Mouse (Mus musculus): ENCODE results near the gene Dync1i1.

Gene Dync1i1

DNA sequence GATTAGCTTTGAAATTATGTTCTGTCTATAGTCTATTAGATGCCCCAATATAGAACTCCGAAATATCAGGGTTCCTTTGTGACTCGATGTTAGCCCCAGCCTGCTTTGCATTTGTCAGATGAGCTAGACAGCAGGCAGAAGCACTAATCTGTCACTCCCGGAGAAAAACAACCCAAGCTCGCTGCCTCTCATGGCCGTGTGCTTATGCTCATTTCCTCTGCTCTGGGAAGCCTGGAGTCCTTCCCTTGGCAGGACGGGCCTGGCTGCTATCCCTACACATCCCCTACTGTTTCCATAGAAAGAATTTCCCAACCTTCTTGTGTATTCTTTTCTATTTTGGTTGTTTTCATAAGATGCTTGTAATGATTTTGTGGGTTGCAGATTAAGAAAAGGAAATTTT is 130.1 kb downstream of the Dync1i1 start:
- no peak for DNase-seq (ENCODE audit: low spot score in 2 of 2)

DNA sequence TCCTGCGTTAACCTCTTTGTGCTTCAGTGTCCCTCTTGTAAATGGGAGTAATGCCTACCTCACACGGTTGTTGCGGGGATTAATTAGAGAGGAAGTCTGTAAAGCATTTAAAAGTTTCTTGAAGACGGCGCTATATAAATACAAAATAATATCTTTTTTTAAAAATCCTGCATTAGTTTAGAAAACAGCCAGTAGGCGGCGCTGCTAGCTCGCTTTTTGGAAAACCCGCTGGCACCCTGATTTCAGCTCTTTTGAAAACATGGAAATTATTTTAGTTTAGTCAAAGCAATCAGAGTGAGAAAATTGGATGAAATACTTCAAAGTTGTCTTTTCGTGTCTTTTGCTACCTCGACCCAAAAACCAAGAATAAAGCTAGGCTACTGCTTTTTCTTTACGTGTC is 132.9 kb downstream of the Dync1i1 start:
- peak in 1 of 2 experiments; percentile 3 for DNase-seq (ENCODE audit: low spot score in 2 of 2)

DNA sequence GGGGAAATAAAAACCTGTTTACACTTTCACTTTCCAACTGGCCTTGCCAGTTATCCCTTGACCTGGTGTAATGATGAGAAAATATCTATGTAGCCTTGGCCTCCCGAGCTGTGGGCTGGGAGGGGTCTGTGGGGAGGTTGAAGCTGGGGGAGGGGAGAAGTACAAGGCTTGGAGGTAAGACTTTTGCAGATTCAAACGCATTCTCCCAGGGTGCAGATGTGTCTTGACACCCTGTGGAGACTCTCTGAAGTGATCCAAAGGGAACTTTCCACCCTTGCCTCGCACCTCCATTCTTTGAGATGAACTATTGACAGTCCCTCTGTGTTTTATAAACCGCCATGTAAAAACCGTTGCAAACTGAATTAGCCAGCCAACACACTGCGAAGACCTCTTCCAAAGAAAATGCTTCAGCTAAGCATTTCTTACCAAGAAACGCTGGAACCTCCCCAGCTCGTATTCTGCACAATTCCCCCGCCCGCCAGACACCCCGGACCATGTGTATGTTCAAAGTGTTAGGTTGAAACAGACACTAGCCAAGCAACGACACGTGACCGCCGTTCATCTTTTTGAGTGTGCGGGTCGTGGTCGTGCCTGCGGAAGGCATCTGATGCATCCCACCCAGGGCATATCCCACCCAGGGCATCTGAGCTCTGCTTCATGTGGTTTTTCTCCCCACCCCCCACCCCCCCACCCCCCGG is 133.6 kb downstream of the Dync1i1 start:
- DNase-seq (ENCODE audit: low spot score in 2 of 2), result no peak

DNA sequence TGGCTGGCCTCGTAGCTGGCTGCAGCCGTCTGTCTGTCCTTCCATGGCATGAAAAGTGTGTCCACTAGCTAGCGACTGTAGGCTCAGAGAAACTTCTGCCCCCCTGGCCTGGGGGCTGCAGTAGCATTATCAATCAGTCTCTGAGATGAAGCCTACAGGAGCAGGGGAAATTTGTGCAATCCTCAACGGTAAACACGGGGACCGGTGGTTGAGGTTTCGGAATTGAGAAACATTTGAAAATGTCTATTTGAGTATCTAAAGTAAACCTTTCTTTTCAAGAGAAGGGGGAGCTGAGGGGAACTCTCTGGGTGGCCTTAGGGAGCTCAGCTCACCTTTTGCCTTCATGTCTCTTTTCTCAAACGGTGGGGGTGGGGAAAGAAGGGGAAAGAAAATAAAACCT is 134.2 kb downstream of the Dync1i1 start:
- DNase-seq (ENCODE audit: low spot score in 2 of 2), result no peak

DNA sequence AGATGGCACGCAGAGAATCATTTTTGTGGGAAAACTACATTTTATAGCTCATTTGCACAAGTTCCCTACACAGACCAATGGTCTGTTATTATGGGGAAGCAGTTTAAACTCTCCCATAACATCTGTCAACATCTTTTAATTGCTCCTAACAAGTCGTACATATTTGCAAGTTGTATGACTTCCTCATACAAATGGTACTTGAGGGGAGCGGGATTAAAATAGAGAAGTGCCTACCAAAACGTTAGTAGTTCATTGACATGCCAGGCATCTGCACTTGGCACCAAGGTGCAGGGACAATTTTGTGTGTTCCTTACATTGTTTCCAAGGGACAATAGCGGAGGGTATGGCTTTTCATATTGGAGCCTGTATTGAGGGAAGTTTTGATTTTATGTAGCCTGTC is 140.7 kb downstream of the Dync1i1 start:
- DNase-seq (ENCODE audit: low spot score in 2 of 2), result no peak

DNA sequence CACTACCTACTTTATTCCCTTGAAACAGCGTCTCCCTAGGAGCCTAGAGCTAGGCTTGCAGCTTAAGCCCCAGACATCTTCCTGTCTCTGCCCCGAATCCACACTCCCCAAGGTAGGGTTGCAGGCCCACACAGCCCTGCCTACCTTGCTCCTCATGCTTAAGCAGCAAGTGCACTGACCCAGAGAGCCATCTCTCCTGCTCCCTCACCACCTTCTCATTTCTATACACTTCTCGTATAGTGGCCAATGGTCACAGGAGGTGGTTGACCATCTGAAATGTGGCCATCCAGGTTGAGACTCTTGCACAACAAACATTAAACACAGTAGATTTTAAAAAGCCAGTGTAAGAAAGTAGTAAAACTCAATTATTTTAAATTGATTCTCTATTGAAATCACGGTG is 141.8 kb downstream of the Dync1i1 start:
- no peak for DNase-seq (ENCODE audit: low spot score in 2 of 2)

DNA sequence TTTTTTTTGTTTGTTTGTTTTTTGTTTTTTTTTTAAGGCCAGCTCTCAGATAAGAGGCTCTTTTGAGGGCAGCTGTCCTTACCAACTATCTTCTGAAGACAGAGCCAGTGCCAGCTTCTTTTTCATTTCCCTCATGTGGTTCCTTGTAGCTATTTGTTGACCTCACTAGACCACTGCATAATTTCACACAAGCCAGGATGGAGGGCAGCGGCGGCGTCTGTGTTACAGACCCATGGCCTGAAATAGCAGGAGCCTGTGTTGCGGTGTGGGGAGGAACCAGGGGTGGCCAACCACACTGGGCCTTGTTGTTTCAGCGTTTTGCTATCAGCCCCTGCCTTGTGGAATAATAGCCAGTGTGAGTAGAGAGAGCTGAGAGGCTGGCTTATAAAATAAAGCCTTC is 145.6 kb downstream of the Dync1i1 start:
- no peak for DNase-seq (ENCODE audit: low spot score in 2 of 2)

DNA sequence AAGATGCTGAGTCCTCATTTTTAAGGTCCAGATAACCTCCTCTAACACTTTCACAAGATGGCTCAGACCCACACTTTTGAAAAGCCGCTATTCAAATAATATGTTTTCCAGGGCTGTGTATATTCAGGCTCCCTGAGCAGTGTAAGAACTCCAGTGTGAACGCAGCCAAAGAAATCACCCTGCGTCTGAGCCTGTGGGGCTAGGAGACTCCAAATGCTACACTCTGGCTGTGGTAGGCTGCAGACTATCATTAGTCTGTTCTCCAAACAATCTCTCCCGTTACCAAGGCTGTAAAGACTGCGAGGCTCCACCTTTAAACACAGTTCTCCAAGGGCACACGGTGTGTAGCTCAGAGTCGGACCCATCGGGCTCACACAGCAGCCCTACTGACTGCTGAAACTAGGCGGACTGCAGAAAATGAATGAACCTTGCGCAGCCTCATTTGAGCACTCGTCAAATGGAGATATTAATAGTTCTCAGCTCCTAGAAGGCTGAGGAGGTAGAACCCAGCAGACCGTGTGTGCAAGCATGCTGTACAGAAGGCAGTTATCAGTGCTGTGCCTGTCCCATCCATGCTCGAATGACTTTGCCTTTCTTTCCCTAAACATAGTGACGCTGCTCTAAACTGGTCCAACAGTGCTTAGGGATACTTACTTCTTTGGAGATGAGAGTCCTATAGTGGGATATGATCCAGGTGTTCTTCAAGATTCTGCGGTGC is 146.3 kb downstream of the Dync1i1 start:
- no peak for DNase-seq (ENCODE audit: low spot score in 2 of 2)

DNA sequence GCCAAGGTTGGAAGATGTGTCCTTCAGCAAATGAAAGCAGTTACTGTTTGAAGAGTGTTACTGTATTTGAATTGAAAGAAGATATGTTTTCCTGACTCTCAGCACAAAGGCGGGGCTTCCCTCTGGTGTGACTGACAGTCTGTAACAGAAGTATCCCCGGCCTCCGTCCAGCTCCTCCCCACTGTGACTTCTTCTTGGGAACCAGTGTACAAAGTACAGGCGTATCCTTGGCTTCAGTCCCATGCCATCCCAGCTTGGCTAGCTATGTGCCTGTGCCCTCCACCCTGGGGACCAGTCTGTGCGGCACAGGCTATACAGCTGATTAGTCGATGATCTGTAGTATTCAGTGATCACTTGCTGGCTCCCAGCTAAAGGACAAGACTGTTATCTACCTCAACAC is 163.9 kb downstream of the Dync1i1 start:
- no peak for DNase-seq (ENCODE audit: low spot score in 2 of 2)

DNA sequence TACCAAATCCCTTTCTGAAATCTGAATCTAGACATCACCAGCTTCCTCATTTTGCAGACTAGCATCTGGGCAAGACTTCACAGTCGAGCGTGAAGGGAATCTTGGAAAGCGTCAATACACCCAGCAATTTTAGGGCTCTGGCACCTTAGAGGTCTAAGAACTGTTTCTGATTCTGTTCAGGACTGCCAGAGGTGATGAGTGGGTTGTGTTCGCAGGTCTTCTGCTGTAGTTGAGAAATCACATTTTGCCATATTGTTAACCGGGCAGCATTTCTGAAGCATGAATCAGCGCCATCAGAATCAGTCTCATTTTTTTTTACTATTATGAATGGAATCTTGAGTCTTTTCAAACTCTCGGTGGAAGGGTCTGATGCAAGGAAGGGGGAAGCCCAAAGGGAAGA is 185.9 kb downstream of the Dync1i1 start:
- DNase-seq (ENCODE audit: low spot score in 2 of 2), result no peak

DNA sequence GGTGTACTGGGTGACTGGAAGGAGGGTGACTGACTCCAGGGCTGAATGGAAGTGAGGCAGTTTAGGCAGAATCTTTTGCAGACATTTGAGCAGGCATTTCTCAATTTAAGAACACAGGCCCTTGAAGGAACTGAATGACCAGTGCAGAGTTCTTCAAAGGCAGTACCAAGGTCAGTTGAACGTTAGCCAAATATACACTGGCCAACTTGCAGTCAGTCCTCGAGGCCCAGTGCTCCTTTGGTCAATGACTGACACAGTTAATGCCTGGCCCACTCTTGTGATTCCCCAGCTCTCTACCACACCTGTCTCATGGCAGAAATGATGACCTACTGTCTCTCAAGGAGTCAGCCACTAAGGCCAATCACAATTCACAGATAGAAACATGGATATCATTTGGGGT is 189.6 kb downstream of the Dync1i1 start:
- no peak for DNase-seq (ENCODE audit: low spot score in 2 of 2)

DNA sequence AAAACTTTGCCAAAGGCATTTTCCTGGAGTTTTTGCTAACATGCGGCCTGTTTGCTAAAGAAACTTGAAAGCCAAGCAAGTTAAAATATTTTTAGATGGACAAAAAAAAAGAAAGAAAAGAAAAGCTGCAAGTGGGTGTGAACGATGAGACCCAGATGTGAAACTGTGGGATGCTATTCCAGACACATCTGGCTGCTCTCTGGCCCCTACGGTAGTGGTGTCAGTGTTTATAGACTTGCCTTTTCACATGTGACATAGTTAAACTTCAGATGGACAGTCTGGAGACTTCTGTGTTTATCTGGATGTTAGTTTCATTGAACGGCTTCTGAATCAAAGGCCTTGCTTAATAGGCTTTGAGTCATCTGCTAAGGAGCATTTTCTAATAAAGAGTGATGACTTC is 195.2 kb downstream of the Dync1i1 start:
- no peak for DNase-seq (ENCODE audit: low spot score in 2 of 2)

DNA sequence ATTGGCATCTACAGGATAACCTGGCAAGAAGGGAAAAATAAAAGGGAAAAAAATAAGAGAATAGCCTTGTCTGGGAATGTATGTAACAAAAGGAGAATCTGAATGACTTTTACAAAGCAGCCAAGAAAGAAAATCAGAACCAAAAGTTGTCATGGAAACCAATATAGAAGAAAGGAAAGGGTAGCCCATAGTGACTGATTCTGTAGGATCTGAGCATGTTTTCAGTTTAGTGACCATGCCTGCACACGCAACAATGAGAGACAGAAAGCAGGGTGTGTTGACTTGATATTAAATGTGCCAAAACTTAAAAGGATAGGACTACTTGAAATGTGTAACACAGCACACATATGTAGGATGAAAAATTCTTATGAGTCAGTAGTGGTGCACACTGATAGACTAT is 197.2 kb downstream of the Dync1i1 start:
- DNase-seq (ENCODE audit: low spot score in 2 of 2), result no peak

DNA sequence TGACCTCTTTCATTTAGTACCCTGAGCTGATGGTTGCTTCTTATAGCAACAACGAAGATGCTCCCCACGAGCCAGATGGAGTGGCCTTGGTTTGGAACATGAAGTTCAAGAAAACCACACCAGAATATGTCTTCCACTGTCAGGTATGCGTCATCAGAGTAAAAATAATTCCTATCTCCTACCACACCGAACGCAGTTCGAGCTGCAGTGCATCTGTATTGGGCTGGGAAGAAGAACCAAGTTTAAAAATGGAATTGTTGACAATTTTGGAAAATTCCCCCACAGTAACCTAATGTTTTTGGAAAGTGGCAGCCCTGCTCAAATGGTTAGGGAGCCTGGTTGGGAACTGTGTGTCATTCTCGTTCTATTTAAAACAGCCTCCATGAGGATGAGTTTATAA is 197.7 kb downstream of the Dync1i1 start:
- no peak for DNase-seq (ENCODE audit: low spot score in 2 of 2)

DNA sequence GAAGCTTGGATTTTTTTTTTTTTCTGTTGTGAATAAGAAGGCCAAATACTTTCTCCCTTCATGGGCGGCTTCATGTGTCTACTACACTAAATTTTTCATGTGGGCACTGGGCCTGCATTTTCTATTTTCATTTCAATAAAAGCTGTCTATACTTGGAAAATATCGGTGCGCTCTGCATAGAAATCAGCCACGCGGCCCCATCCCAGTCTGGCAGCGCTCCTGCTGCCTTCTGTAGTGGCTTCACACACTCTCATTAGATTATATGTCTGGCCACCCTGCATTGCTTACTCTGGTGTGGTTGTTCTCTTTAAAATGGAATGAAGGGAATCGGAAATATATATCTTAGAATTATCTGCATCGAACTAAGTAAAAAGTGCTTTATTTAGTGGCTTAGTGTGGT is 204.7 kb downstream of the Dync1i1 start:
- no peak for DNase-seq (ENCODE audit: low spot score in 2 of 2)

DNA sequence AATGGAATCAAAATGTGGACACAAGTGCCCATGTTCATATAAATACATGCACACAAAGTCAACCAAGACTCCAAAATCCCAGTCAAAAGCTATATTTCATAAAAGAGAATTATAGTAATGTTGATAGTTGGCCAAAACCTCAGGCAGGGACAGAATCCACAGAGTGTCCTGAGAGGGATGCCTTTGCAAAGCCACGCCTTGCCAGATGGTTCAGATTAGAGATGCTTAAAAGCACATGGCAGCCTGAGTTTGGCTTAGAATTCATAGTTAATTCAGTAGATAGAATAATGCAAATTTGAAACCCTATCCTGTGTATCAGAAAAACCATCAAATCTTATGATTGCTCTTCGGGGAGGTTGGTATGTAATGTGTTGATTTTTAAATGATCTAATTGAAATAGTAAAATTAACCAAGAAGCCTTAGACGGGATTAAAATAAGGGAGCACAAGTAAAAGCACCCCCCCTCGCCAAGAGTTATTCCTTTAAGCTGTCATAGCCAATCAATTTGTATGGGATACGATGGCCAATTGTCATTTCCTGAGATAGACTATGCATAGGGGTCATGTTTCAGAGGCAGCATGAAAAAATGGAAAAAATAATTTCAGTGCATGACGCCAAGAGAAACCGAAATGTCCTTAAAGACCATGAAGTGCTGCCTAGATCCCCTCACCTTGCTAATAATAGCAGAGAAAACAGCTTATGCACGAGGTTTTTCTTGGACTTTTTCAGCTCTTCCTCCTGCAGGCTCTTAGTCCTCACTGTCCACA is 210.3 kb downstream of the Dync1i1 start:
- DNase-seq (ENCODE audit: low spot score in 2 of 2), result no peak

DNA sequence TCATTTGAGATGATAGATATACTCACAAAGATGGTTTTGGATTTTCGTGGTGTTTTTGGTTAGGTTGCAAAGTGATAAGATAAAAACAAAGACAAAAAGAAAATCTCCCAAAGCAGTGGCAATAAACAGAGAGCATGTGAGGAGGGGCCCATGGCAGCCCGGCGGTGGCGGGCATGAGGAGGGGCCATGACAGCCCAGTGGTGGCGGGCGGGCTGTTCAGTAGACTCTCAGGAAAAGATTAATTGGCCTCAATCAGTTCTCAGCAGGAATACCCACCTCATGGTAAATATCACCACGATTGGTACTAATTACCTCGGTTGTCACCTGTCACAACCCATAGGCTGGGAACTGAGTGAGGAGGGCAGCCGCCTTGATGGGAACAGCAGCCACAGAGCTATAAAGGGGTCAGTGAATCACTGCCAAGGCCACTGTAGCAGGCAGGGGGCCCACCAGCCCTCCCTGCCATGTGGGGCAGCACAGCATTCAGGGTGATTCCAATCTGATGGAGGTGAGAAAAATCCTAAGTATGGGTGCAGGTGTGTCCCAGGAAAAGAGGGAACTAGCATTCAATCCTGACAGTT is 224.5 kb downstream of the Dync1i1 start:
- no peak for DNase-seq (ENCODE audit: low spot score in 2 of 2)

DNA sequence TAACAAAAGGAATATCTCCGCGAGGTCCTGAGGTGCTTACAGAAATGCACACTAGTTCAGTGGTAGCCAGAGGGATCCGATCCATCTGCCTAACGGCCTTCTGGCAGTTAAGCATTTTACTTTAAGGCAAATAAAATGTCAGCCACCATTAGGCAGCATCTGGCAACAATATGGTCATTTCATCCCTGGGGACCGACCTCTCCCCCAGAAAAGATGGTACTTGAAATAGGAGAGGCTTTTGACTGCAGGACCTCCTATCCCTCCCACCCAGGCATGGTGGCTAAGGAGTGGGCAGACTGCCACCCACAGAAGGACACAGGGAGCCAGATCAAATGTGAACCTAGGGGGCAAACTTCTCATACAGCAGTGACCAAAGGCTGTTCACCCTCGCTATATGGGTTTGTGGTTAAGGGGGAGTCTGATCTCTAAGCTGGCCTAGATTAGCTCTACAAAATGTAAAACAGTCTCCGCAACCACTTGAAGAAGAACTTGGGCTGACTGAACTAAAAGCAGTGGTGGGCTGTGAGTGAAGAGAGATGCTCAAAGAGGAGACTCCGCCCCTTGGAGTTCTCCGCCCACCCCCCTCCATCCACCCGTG is 231.0 kb downstream of the Dync1i1 start:
- no peak for DNase-seq (ENCODE audit: low spot score in 2 of 2)

DNA sequence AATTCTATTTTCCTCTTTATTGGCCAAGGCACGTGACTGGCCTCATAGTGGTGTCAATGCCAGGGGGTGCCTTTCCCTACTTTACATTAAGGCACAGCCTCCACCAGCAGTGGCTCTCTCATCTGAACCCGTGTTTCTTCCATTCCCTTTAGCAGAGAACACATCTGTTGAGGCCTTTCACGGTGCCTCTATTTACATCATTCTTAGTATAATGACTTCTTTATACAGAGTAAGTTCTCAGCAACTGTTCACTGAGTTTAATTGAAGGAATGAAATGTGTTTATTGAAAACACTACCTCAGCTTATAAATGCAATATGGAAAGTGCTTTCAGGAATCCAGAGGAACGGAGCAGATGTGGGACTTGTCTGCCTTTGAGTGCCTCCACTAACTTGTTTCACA is 235.3 kb downstream of the Dync1i1 start:
- no peak for DNase-seq (ENCODE audit: low spot score in 2 of 2)

DNA sequence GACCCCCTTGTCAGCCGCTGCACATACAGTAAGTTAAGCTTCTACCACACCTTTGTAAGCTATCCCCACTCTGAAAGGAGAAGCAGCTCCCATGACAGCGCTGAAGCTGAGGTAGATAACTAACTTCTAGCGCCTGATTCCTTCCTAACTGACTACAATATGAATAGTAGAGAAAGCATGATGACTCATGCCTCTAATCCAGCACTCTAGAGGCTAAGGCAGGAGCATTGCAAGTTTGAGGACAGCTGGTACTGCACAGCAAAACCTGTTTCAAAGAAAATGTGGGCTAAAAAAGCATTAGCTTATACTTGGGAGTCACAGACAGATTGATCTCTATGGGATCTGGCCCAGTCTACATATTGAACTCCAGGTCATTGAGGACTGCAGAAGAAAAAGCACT is 236.5 kb downstream of the Dync1i1 start:
- DNase-seq (ENCODE audit: low spot score in 2 of 2), result no peak

DNA sequence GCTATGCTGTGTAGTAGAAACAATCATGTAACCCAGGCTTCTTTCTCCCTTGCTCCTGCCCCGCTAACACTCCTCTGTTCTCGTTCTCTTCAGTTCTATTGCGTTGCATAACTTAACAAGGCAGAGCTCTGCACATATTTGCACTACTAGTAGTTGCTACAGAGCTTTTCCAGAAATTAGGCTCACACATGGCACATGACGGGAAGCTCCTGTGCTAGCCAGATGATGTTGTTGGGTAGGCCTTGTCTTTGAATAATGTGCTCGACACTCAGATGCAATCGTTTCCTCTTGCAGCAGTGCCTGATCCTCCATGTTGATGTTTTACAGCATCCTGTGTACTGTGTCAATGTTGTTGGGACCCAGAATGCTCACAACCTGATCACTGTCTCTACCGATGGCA is 240.9 kb downstream of the Dync1i1 start:
- no peak for DNase-seq (ENCODE audit: low spot score in 2 of 2)

DNA sequence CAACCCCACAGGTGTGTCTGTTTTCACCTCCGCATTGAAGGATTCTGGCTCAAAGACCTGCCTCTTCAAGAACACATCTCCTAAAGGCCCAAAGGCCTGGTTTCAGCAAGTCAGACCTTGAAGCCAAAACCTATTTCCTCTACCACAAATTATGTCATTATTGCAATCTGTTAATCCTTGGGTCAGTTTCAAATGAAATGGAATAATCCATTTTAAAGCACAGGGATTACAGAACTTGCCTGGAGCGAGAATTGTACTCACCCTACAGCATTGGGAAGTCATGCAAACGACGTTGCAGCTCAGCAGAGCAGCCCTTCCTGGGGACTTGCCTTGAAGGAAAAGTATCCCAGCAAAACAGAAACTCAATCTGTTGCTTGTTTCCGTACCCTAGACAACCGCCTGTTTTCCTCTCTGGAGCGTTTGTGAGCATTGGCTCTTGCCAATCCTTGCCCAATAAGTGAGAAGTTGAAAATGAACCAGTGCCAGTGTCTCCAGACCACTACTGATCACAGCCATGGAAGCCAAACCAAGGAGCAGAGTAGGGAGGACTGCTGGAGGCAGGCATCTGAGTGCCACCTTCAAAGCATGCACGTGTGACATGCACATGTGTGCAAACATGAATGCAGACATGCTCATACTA is 241.5 kb downstream of the Dync1i1 start:
- no peak for DNase-seq (ENCODE audit: low spot score in 2 of 2)

Measured in urinary bladder, postnatal 36 days (tissue).